Mouse (Mus musculus) G1E (cell line): ENCODE measurements around the gene Bhlha9. TPM values are rescaled to one million over a fixed set of nuclear protein-coding genes. Genes with fewer than 3 reads are reported as not detected.
"Not testable (repeated sequence)": the region's sequence is repeated elsewhere in the genome, so short reads cannot be mapped to it uniquely, and the experiment has no call there.

Source experiments
- ATAC-seq: 2 replicates; pipeline ENCODE4 v1.8.0; 2016; ENCODE audit warnings: mild to moderate bottlenecking; ENCODE audit not compliant: insufficient number of reproducible peaks, poor library complexity, low FRiP score, severe bottlenecking; ENCODE audit errors: extremely low read depth
- DNase-seq: peaks from one replicate; pipeline ENCODE4 v3.0.0; 2012; ENCODE audit warnings: low spot score
- H3K27me3 ChIP-seq: 2 replicates; pipeline ENCODE4 v1.6.1; 2012; ENCODE audit warnings: mild to moderate bottlenecking, low read length, inconsistent platforms; ENCODE audit not compliant: insufficient read depth
- H3K36me3 ChIP-seq: replicated peaks from 2 replicates; pipeline ENCODE3; 2012; ENCODE audit warnings: mild to moderate bottlenecking, inconsistent platforms
- H3K4me1 ChIP-seq: 2 replicates; pipeline ENCODE4 v1.6.1; 2012; ENCODE audit warnings: low read depth, low read length, inconsistent platforms, mixed read lengths; ENCODE audit not compliant: insufficient read depth
- H3K4me3 ChIP-seq: 2 replicates; pipeline ENCODE4 v1.5.1; 2012; ENCODE audit warnings: low read depth, mild to moderate bottlenecking, inconsistent platforms, low read length, moderate library complexity, mixed read lengths
- H3K9me3 ChIP-seq: replicated peaks from 2 replicates; pipeline ENCODE4 v1.6.1; 2012; ENCODE audit warnings: inconsistent platforms
- CTCF ChIP-seq: IDR thresholded peaks from 2 replicates; pipeline ENCODE4 v1.5.1; 2012; ENCODE audit warnings: low read depth, low read length, inconsistent platforms, mixed read lengths
- GATA1 ChIP-seq: IDR thresholded peaks from 2 replicates; pipeline ENCODE4 v1.6.1; 2012; ENCODE audit warnings: borderline replicate concordance, low read length, inconsistent platforms, mixed read lengths
- GATA2 ChIP-seq: IDR thresholded peaks from 2 replicates; pipeline ENCODE4 v1.6.1; 2012; ENCODE audit warnings: low read depth, low read length, inconsistent platforms, borderline replicate concordance
- POLR2AphosphoS5 ChIP-seq: IDR thresholded peaks from 2 replicates; pipeline ENCODE4 v1.6.1; 2012; ENCODE audit warnings: low read depth, low read length, inconsistent platforms; ENCODE audit not compliant: insufficient replicate concordance
- TAL1 ChIP-seq: conservative IDR thresholded peaks from 2 replicates; pipeline ENCODE4 v1.6.1; 2012; ENCODE audit warnings: low read depth, low read length, inconsistent platforms, mixed read lengths
- polyA plus RNA-seq: library from polyadenylated mRNA; stranded (reverse); fragments of >175 nt; gene quantifications from 2 replicates; pipeline ENCODE4 v1.2.3, GENCODE M21; 2012
- total RNA-seq, 2 experiments: library from RNA; stranded (forward) in 1 of 2; stranded (reverse) in 1 of 2; fragments of 200-1000 nt in 1 of 2; fragments of >200 nt in 1 of 2; fragmentation: Nextera tagmentation in 1 of 2; gene quantifications; 2 replicates each; pipeline ENCODE4 v1.2.3; 2014 to 2017

Gene Bhlha9
- total and polyA plus RNA-seq, 3 experiments: not detected

- H3K36me3 ChIP-seq: no peaks in the 10 kb centered on the region
- ATAC-seq: no peak
- no peaks in the 10 kb centered on the region for H3K9me3 ChIP-seq
- no peak for TF ChIP-seq GATA1
- TF ChIP-seq GATA2: no peak
- no peak for TF ChIP-seq TAL1
- TF ChIP-seq POLR2AphosphoS5: no peak
- H3K4me3 ChIP-seq: no peak overlapping the region
- H3K4me1 ChIP-seq: peaks cover 6% of the 10 kb centered on the region; the same call in 1 of the 2 replicates
- no peak for DNase-seq
- peaks cover 24% of the 10 kb centered on the region for H3K27me3 ChIP-seq
Observed at GRCm38 (mm10) chr11:76674704-76675103, 2.4 kb downstream of the Bhlha9 start.

- DNase-seq, ATAC-seq, H3K4me3 ChIP-seq, H3K36me3 ChIP-seq, H3K4me1 ChIP-seq, H3K9me3 ChIP-seq: not testable (repeated sequence)
- H3K27me3 ChIP-seq: peaks cover 14% of the 10 kb centered on the region
Observed at GRCm38 (mm10) chr11:76679508-76679907, 7.2 kb downstream of the Bhlha9 start, which contains the start of gene Trarg1. TSS of gene Trarg1 (plus strand) at chr11:76679808.

GRCm38 (mm10) chr11:76685604-76686003 is 13.3 kb downstream of the Bhlha9 start:
- Histone ChIP-seq H3K4me3 (no peak overlapping the region), H3K9me3 (no peaks in the 10 kb centered on the region), H3K27me3 (peaks cover 8% of the 10 kb centered on the region; the same call in 1 of the 2 replicates), H3K36me3 (no peaks in the 10 kb centered on the region), H3K4me1 (no peaks in the 10 kb centered on the region)
- ATAC-seq (no peak), DNase-seq (no peak)
- TF ChIP-seq GATA2 (no peak), CTCF (no peak), GATA1 (no peak), TAL1 (no peak), POLR2AphosphoS5 (no peak)

- DNase-seq (no peak), ATAC-seq (no peak)
- Histone ChIP-seq H3K36me3 (no peaks in the 10 kb centered on the region), H3K4me3 (no peak overlapping the region), H3K9me3 (no peaks in the 10 kb centered on the region), H3K4me1 (no peaks in the 10 kb centered on the region), H3K27me3 (peaks cover 2% of the 10 kb centered on the region)
- TF ChIP-seq GATA1 (no peak), CTCF (no peak), GATA2 (no peak), TAL1 (no peak), POLR2AphosphoS5 (no peak)
Observed at GRCm38 (mm10) chr11:76692096-76692495, 19.8 kb downstream of the Bhlha9 start.

GRCm38 (mm10) chr11:76695810-76696209 is 23.5 kb downstream of the Bhlha9 start:
- no peak for ATAC-seq
- no peak for DNase-seq
- H3K36me3 ChIP-seq: no peaks in the 10 kb centered on the region

GRCm38 (mm10) chr11:76699626-76700025 is 27.4 kb downstream of the Bhlha9 start:
- DNase-seq: no peak
- ATAC-seq: no peak
- no peak for TF ChIP-seq POLR2AphosphoS5
- no peak for TF ChIP-seq CTCF
- no peak for TF ChIP-seq GATA2
- TF ChIP-seq GATA1: no peak
- TF ChIP-seq TAL1: no peak
- Histone ChIP-seq H3K27me3 (peaks cover 24% of the 10 kb centered on the region), H3K4me3 (no peak overlapping the region), H3K9me3 (no peaks in the 10 kb centered on the region), H3K36me3 (no peaks in the 10 kb centered on the region), H3K4me1 (no peaks in the 10 kb centered on the region)

More at GRCm38 (mm10) chr11:76695810-76696209, 23.5 kb downstream of the Bhlha9 start:
- Histone ChIP-seq H3K27me3 (peaks cover 10% of the 10 kb centered on the region), H3K4me3 (no peak overlapping the region), H3K9me3 (no peaks in the 10 kb centered on the region), H3K4me1 (no peaks in the 10 kb centered on the region)
- TF ChIP-seq CTCF (no peak), TAL1 (no peak), GATA2 (no peak), POLR2AphosphoS5 (no peak), GATA1 (no peak)

- no peak for DNase-seq
- TF ChIP-seq GATA1: no peak
- TF ChIP-seq TAL1: no peak
- TF ChIP-seq POLR2AphosphoS5: no peak
- TF ChIP-seq GATA2: no peak
- TF ChIP-seq CTCF: no peak
- H3K4me1 ChIP-seq: no peaks in the 10 kb centered on the region
- no peak for ATAC-seq
- H3K27me3 ChIP-seq: peaks cover 31% of the 10 kb centered on the region
- H3K9me3 ChIP-seq: no peaks in the 10 kb centered on the region
- H3K4me3 ChIP-seq: no peak overlapping the region
- H3K36me3 ChIP-seq: no peaks in the 10 kb centered on the region
Observed at GRCm38 (mm10) chr11:76707656-76708055, 35.4 kb downstream of the Bhlha9 start.
